Mouse (Mus musculus): ENCODE measurements at regions not wholly inside any gene's neighbourhood (a gene's known extent, or its start where the extent isn't known, plus 50 kb on each side); places are given as distances from the start of the nearest gene placed in this dataset.

DNA sequence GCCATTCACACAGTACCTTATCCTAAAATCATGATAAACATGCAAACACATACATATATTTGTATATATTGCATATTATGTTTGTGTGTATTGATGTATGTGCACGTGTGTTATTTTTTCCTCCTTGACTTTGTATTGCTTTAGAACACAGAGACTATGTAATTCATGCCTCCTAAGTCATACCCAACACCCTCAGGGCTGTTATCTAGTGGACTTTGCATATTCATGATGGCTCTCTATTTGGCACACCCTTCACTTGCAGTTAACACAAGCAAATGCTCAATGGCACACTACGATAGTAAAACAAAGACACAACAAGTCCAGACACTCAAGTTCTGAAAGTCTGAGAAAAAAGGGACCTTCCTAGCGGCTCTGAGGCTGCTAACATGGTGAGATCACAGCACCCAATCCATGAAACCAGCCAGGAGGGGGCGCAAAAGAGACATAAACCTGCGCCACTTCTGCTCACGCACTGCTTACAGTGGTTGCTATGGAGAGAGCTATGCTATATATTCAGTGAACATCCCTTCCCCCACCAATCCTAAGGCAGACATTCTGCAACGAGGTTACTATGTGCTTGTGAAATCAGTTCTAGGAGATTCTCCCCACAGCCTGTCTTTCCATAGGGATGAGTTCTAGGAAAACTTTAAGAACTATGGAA is 418.6 kb downstream of the Bckdhb start:
- DNase-seq (ENCODE audit: extremely low read depth) = peak; percentile 66
- H3K36me3 ChIP-seq (replicated peaks in 1 of 2; ENCODE audit: control insufficient read depth in 1 of 2, insufficient read depth in 1 of 2, low read length in 1 of 2) = no peaks in the 10 kb centered on the region
- in situ Hi-C loops (cut with MboI; ENCODE audit: low pct_ligation_motif_present, low pct_unique_long_range_greater_than_20kb, low sequenced_read_pairs) = no loop called here

DNA sequence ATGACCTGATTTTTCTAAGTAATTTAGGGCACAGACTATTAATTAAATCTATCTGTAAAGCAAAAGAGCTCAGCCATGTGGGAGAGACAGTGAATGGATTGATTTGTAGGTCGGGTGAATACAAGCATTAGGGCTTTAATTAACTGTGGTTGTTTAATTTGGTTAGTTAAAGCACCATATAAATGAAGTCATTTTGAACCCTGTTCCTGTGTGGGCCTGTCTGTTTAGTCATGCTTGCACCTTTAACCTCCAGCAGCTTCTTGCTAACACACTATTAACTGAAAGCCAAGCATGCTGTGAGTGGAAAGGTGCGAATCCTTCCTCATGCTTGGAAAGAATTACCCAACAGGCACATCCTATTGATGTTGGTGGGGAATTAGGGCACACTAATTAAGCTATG is 425.3 kb downstream of the Bckdhb start:
- H3K27me3 ChIP-seq (replicated peaks) = no peaks in the 10 kb centered on the region
- dilution Hi-C loops (cut with MboI; ENCODE audit: extremely low pct_ligation_motif_present, extremely low pct_unique_long_range_greater_than_20kb, low sequenced_read_pairs) (no loop called here), in situ Hi-C loops (cut with MboI; ENCODE audit: low pct_ligation_motif_present, low pct_unique_long_range_greater_than_20kb, low sequenced_read_pairs) (no loop called here)
- no peak overlapping the region for H3K27ac ChIP-seq (ENCODE audit: insufficient read depth, low read depth)
- no peaks in the 10 kb centered on the region for H3K79me2 ChIP-seq (replicated peaks; ENCODE audit: control insufficient read depth, extremely low read depth, insufficient read depth, poor library complexity, severe bottlenecking)
- no peak overlapping the region for H3K4me2 ChIP-seq (ENCODE audit: insufficient read depth, low read depth, poor library complexity, severe bottlenecking)
- no peaks in the 10 kb centered on the region for H3K36me3 ChIP-seq (replicated peaks in 1 of 2; ENCODE audit: control insufficient read depth in 1 of 2, insufficient read depth in 1 of 2, low read length in 1 of 2)
- no peak overlapping the region for H3K9ac ChIP-seq (ENCODE audit: insufficient read depth, low read depth)
- no peak for DNase-seq (ENCODE audit: extremely low read depth)
- TF ChIP-seq CHD2 (IDR thresholded peaks at IDR 0.05; ENCODE audit: low read length) (no peak), MAFK (IDR thresholded peaks at IDR 0.05; ENCODE audit: insufficient replicate concordance, low read length) (no peak), POLR2AphosphoS2 (IDR thresholded peaks at IDR 0.05; ENCODE audit: low read depth, low read length) (no peak), ETS1 (conservative IDR thresholded peaks at IDR 0.05; ENCODE audit: low read depth, low read length) (no peak), JUND (conservative IDR thresholded peaks at IDR 0.05; ENCODE audit: low read depth, low read length) (no peak), NELFE (IDR thresholded peaks at IDR 0.05; ENCODE audit: low read depth, low read length) (no peak), MAZ (IDR thresholded peaks at IDR 0.05; ENCODE audit: low read depth, low read length) (no peak), MEF2A (IDR thresholded peaks at IDR 0.05; ENCODE audit: borderline replicate concordance, low read depth, low read length) (no peak), IRF4 (IDR thresholded peaks at IDR 0.05; ENCODE audit: low read depth, low read length) (no peak), MYC (IDR thresholded peaks at IDR 0.05; ENCODE audit: low read depth, low read length) (no peak), BHLHE40 (IDR thresholded peaks at IDR 0.05; ENCODE audit: low read depth, low read length) (no peak), ZKSCAN1 (IDR thresholded peaks at IDR 0.05; ENCODE audit: borderline replicate concordance, low read depth, low read length) (no peak), SIN3A (IDR thresholded peaks at IDR 0.05; ENCODE audit: low read length) (no peak)
- no peaks in the 10 kb centered on the region for H3K9me3 ChIP-seq (replicated peaks; ENCODE audit: low read length)
- H3K4me1 ChIP-seq (ENCODE audit: control insufficient read depth in 1 of 2, insufficient read depth in 2 of 2) = no peaks in the 10 kb centered on the region
- no peak overlapping the region for H3K4me3 ChIP-seq (replicated peaks in 1 of 3; ENCODE audit: low read depth in 2 of 3, low read length in 2 of 3, poor library complexity in 1 of 3)

More for the DNA sequence above, 418.6 kb downstream of the Bckdhb start:
- no peaks in the 10 kb centered on the region for H3K79me2 ChIP-seq (replicated peaks; ENCODE audit: control insufficient read depth, extremely low read depth, insufficient read depth, poor library complexity, severe bottlenecking)
- no peaks in the 10 kb centered on the region for H3K4me1 ChIP-seq (ENCODE audit: control insufficient read depth in 1 of 2, insufficient read depth in 2 of 2)
- H3K4me2 ChIP-seq (ENCODE audit: insufficient read depth, low read depth, poor library complexity, severe bottlenecking) = peak overlapping the region; percentile 57; the same call in 1 of the 2 replicates
- no peaks in the 10 kb centered on the region for H3K9me3 ChIP-seq (replicated peaks; ENCODE audit: low read length)
- no peaks in the 10 kb centered on the region for H3K27me3 ChIP-seq (replicated peaks)
- dilution Hi-C loops (cut with MboI; ENCODE audit: extremely low pct_ligation_motif_present, extremely low pct_unique_long_range_greater_than_20kb, low sequenced_read_pairs) = no loop called here
- H3K9ac ChIP-seq (ENCODE audit: insufficient read depth, low read depth) = no peak overlapping the region
- no peak overlapping the region for H3K27ac ChIP-seq (ENCODE audit: insufficient read depth, low read depth)
- no peak overlapping the region for H3K4me3 ChIP-seq (replicated peaks in 1 of 3; ENCODE audit: low read depth in 2 of 3, low read length in 2 of 3, poor library complexity in 1 of 3)
- peak; percentile 25 to 74; a peak in 2 of 4 replicates for TF ChIP-seq CTCF (conservative IDR thresholded peaks at IDR 0.05 in 1 of 2, IDR thresholded peaks at IDR 0.05 in 1 of 2; ENCODE audit: low read depth in 2 of 2, low read length in 2 of 2)
- TF ChIP-seq RAD21 (IDR thresholded peaks at IDR 0.05; ENCODE audit: low read depth, low read length) = peak; percentile 65
- TF ChIP-seq NELFE (IDR thresholded peaks at IDR 0.05; ENCODE audit: low read depth, low read length) = 0 out of 2 replicates have a peak, but pooled peaks have one; percentile 18
- peak; percentile 69 for TF ChIP-seq SMC3 (IDR thresholded peaks at IDR 0.05; ENCODE audit: low read depth, low read length)
- no peak for TF ChIP-seq IRF4 (IDR thresholded peaks at IDR 0.05; ENCODE audit: low read depth, low read length)
- no peak for TF ChIP-seq MYC (IDR thresholded peaks at IDR 0.05; ENCODE audit: low read depth, low read length)
- TF ChIP-seq MXI1 (IDR thresholded peaks at IDR 0.05; ENCODE audit: low read depth, low read length) = 0 out of 2 replicates have a peak, but pooled peaks have one; percentile 21

All from CH12.LX (cell line).